Mouse (Mus musculus): ENCODE measurements around the gene Tlr11.

Gene Tlr11

DNA sequence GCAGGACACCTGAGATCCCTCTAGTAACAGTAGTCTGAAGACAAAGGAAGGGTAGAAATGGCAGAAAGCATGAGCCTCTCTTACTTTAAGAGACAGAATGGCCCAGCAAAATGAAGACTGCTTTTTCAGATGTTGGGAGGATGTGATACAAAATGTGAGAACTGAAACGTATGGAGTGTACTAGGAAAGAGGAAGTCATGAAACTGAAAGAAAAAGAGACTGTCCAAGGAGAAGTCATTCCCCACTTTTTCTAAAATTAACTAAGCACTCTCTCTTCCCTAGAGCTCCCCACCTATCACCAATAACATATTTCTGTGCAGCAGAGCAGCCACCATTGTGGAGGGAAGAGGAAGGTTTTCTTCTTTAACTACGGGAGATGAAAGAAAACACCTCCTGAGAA, at the start of gene Tlr11:
Gene Tlr11 (plus strand): TSS at position 322 of the 400 bp plus-strand sequence.
- in situ Hi-C loops (cut with MboI, MseI): no loop called here

DNA sequence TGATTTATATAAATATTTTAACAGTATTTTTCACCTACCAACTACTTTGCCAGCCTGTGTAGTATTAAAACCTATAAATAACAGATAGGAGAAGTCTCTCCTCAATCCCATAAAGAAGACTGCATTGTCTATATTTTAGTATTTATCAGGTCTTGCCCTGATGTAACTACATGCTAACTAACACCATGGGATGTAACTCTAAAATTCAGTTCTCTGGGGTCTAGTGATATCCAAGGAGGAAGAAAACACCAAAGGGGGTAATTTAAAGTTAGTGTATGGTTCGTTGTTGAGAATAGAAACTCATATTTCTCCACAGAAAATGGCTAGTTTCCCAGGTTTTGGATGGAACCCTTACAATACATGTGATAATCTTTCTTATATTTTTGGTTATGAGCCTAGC, 31.1 kb upstream of the Tlr11 start, which contains the start of gene Olfr734:
Gene Olfr734 (minus strand): TSS at position 101 of the 400 bp plus-strand sequence.
- in situ Hi-C loops (cut with MboI, MseI): no loop called here

DNA sequence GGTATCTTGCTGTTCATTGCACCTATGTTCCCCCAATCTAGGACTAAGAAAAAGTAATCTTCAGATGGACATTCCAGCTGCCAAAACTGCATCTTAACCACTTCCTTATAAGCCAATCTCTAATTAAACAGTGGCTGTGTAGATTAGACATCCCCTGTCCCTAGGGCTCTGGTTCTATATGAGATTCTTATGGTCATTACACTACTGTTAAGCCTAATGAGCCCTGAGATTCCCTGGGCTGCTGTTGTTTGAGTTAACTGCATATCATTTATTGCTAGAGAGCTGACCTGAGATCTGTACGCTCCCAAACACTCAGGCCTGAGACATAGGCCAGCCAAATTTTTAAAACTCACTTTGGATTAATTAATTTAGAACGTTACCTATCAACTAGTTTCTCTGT, 8.9 kb upstream of the Tlr11 start, which contains the start of gene Olfr735:
Gene Olfr735 (minus strand): TSS at position 77 of the 400 bp plus-strand sequence.
- in situ Hi-C loops (cut with MboI, MseI): no loop called here

DNA sequence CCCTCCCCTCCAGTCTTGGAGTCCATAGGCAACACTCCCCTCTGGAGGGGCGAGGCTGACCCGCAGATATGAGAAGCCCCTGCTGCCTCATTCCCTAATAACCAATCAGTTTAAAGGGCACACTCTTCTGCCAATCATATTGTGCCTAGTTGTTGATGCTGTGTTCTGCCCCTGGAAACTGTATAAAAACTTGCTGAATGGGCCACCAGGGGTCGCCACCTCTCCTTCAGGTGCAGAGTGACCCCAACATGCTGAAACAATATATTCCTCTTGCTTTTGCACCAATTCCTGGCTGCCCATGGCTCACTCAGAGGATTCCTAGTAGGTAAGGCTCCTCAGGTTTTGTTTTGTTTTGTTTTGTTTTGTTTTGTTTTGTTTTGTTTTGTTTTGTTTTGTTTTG, 5.3 kb upstream of the Tlr11 start:
- in situ Hi-C loops (cut with MboI, MseI): no loop called here

DNA sequence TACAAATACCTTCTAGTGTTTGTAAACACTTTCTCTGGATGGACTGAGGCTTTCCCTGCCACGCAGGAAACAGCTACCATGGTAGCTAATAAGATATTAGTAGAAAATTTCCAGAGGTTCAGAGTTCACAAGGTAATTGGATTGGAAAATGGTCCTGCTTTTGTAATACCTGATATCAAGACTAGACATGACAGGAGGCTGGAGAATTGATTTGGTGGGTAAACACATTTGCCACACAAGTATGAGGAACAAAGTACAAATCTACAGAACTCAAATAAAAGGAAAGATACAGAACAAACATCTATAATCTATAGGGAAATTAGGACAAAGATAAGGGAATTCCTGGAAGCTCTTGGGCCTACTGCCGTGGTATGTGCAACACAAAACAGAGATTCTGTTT, 989 bp upstream of the Tlr11 start:
- in situ Hi-C loops (cut with MboI, MseI): no loop called here

DNA sequence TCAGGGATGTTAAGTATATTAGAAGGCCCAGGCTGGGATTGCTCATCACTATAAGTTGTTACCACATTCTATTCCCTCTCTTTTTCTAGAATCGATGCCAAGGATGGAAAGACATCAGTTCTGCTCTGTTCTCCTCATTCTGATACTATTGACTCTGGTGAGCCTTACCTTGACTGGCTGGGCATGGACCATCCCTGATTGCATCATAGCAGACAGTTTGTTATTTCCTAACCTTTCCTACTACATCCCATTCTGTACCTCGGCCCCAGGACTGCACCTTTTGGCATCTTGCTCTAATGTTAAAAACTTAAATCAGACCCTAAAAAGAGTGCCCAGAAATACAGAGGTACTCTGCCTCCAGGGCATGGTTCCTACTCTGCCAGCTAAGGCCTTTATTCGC, 2.8 kb downstream of the Tlr11 start:
- in situ Hi-C loops (cut with MboI, MseI): no loop called here

DNA sequence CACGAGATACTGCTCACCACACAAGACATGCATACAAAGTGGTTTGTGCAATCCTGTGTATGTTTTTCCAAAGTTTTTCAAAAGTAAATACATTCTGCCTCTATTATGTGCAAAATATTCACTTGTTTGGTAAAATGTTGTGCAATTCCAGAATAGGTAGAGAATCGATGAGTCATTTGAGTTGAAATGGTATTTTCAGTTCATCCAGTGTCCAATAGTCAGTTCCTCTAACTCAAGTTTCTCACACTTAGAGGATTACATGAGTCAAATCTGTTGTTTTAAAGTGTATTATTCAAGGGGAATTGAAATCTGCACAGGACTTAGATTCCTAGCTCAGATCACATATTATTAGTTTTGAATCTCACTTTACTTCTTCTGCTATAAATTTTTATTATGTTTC, 5.8 kb downstream of the Tlr11 start:
- in situ Hi-C loops (cut with MboI, MseI): no loop called here

DNA sequence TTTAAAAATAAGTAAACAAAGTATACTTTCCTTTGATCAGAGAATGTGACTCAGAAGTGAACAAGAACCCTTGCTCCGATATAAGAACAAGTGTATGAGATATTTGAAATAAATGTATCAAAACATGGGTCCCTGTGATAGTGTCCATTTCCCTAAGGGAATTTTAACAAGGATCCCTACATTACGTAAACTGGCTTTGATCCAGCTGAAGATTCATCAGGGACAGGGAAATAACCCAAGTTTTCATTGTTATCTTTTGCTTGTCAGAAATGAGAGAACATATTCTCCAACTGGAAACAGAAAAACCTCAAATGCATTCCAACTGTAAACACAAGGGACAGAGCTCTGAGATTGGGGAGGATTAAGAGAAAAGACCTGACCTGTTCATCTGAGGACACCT, 23.1 kb downstream of the Tlr11 start, which contains the start of gene Olfr736:
Gene Olfr736 (plus strand): TSS at position 301 of the 400 bp plus-strand sequence.
- in situ Hi-C loops (cut with MboI, MseI): no loop called here

DNA sequence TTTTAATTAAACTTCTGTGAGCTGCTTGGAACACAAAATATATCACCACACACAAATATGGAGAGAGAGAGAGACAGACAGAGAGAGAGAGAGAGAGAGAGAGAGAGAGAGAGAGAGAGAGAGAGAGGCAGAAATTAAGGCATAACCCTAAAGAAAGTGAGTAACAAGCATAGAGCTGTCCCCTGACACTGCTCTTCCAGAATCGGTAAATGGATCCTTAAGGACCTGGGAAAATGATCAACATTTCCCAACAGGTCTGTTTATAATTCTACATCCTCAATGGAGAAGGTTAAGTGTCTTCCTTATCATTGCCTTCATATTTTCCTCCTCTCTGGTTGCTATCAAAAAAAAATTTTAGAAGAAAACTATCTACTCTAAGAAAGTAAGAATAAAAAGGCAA, 49.6 kb downstream of the Tlr11 start, which contains the start of gene Olfr738:
Gene Olfr738 (plus strand): TSS at position 301 of the 400 bp plus-strand sequence.
- in situ Hi-C loops (cut with MboI, MseI): loop anchor here (10.0 to 25.0 kb wide), 2 partner anchors 552 to 905 kb away; no protein-coding TSS in a partner anchor
